Mouse (Mus musculus): ENCODE measurements around the gene Rcor3. TPM values are rescaled to one million over a fixed set of nuclear protein-coding genes. Genes with fewer than 3 reads are reported as not detected.
A peak's percentile ranks its signal among the peaks of the same experiment; 100 is the strongest.

Gene Rcor3
- 5.0 and 6.7 TPM in 2 replicates for total RNA-seq (2012; rRNA removed)
- 10 to 100 TPM in 1 of 2 experiments, not detected in 1; 15.5 TPM for polyA plus RNA-seq (2012; ENCODE audit: insufficient read depth in 1 of 2, insufficient read length in 2 of 2, low read depth in 1 of 2, low replicate concordance in 2 of 2, missing spikeins in 1 of 2)

DNA sequence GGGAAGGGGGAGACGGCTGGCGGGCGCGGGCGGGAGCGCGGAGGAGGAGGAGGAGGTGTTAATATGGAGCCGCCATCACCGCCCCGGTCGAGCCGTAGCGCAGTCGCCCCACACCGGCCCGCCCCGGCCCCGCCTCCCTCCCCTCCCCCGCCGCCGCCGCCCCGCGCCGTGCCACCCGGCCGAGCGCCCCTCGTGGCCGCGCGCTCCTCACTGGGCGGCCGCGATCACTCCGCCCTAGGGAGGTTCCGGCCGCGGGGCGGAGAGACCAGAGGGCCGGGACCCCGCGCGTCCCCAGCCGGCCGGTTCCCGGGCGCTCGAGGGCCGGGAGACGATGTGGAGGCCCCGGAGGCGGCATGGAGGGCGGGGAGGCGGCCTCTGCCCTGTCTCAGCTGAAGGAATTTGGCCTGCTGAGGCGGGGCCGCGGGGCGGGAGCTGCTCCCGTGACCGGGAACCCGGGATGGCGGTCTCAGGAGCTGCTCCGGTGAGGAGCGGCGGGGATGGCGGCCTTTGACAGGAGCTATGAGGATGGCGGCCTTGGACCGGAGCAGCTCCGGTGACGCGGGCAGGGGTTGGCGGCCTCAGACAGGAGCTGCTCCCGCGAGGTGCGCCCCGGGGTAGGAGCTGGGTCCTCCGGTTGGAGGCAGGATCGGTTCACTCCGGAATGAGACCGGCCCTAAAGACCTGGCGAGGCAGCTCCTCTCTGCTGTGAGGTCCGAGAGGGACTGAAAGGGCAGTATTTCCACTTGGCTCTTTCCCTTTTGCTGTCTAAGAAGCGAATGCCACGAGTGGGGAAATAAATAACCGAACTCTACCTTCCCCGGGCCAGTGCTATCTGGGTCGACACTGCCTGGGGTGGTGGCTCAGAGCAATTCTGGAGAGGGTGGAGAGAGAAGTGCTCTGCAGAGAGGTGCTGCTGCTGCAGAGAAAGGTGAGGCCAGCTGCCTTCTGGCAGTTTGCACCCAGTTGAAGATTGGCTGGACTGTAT lies at the start of gene Rcor3:
TSS of gene Rcor3 (minus strand) at position 137 of the 985 bp plus-strand sequence.
- peaks cover 4 to 6% of the 10 kb centered on the region in 2 experiments; a peak in 1 of 4 replicates for H3K4me1 ChIP-seq (ENCODE audit: control insufficient read depth in 1 of 2, insufficient read depth in 2 of 2, low read length in 2 of 2)
- H3K79me2 ChIP-seq (ENCODE audit: control insufficient read depth, insufficient read depth, low read length, poor library complexity) = peaks cover 17% of the 10 kb centered on the region
- peak within 1 kb of the TSS; percentile 85 for H3K27ac ChIP-seq (ENCODE audit: control insufficient read depth, low read depth, low read length)
- H3K9ac ChIP-seq (ENCODE audit: control insufficient read depth, low read depth, low read length, poor library complexity, severe bottlenecking) = peak within 1 kb of the TSS; percentile 100
- H3K9me3 ChIP-seq (replicated peaks; ENCODE audit: insufficient read depth, low read length) = no peaks in the 10 kb centered on the region
- peaks cover 0 to 11% of the 10 kb centered on the region in 2 experiments; a peak in 2 of 4 replicates for H3K36me3 ChIP-seq (ENCODE audit: control insufficient read depth in 1 of 2, insufficient read depth in 2 of 2, low read length in 2 of 2)
- H3K4me3 ChIP-seq (ENCODE audit: control insufficient read depth in 1 of 2, insufficient read depth in 1 of 2, low read depth in 2 of 2, low read length in 2 of 2) = peak within 1 kb of the TSS; percentile 96 to 97
- peak; percentile 75 for DNase-seq (ENCODE audit: low read depth, low spot score)
- H3K27me3 ChIP-seq (ENCODE audit: control insufficient read depth in 1 of 2, insufficient read depth in 2 of 2, low read length in 2 of 2) = no peaks in the 10 kb centered on the region
- TF ChIP-seq TBP (IDR thresholded peaks at IDR 0.05; ENCODE audit: low read depth, low read length) (0 out of 2 replicates have a peak, but pooled peaks have one; percentile 32), CTCF (IDR thresholded peaks at IDR 0.05 in 2 of 3, conservative IDR thresholded peaks at IDR 0.05 in 1 of 3; ENCODE audit: control insufficient read depth in 1 of 3, insufficient read depth in 1 of 3, low read depth in 2 of 3, low read length in 3 of 3, poor library complexity in 1 of 3, severe bottlenecking in 1 of 3) (peak in 2 of 3 experiments; percentile 8 to 49; a peak in 3 of 6 replicates), MYC (IDR thresholded peaks at IDR 0.05; ENCODE audit: low read depth, low read length) (no peak), JUND (IDR thresholded peaks at IDR 0.05; ENCODE audit: low read depth, low read length) (no peak), USF1 (IDR thresholded peaks at IDR 0.05; ENCODE audit: low read depth, low read length) (0 out of 2 replicates have a peak, but pooled peaks have one; percentile 25), TAL1 (IDR thresholded peaks at IDR 0.05; ENCODE audit: low read length) (no peak), ETS1 (IDR thresholded peaks at IDR 0.05; ENCODE audit: low read depth, low read length) (0 out of 2 replicates have a peak, but pooled peaks have one; percentile 10), NRF1 (IDR thresholded peaks at IDR 0.05; ENCODE audit: insufficient read depth, low read depth, low read length, poor library complexity, severe bottlenecking) (0 out of 2 replicates have a peak, but pooled peaks have one; percentile 18), ZC3H11A (IDR thresholded peaks at IDR 0.05; ENCODE audit: low read depth, low read length) (no peak), HCFC1 (IDR thresholded peaks at IDR 0.05; ENCODE audit: low read depth, low read length) (peak; percentile 35; the same call in 1 of the 2 replicates), CHD2 (IDR thresholded peaks at IDR 0.05; ENCODE audit: low read length) (no peak), NELFE (IDR thresholded peaks at IDR 0.05; ENCODE audit: low read depth, low read length) (peak; percentile 51), CHD1 (IDR thresholded peaks at IDR 0.05; ENCODE audit: low read depth, low read length) (0 out of 2 replicates have a peak, but pooled peaks have one; percentile 30), UBTF (IDR thresholded peaks at IDR 0.05; ENCODE audit: borderline replicate concordance, insufficient read depth, low read depth, low read length) (peak; percentile 83; the same call in 1 of the 2 replicates), POLR2AphosphoS2 (IDR thresholded peaks at IDR 0.05; ENCODE audit: low read length) (peak; percentile 59; the same call in 1 of the 2 replicates), ZMIZ1 (IDR thresholded peaks at IDR 0.05; ENCODE audit: low read depth, low read length) (peak; percentile 59; the same call in 1 of the 2 replicates), RCOR1 (IDR thresholded peaks at IDR 0.05; ENCODE audit: low read depth, low read length) (no peak), SMC3 (IDR thresholded peaks at IDR 0.05; ENCODE audit: low read depth, low read length) (no peak), POLR2A (IDR thresholded peaks at IDR 0.05; ENCODE audit: control insufficient read depth in 1 of 2, insufficient read depth in 1 of 2, low read depth in 1 of 2, low read length in 2 of 2, poor library complexity in 1 of 2) (peak; percentile 44 to 66; a peak in 2 of 4 replicates), SIN3A (IDR thresholded peaks at IDR 0.05; ENCODE audit: low read length) (peak; percentile 48), TCF12 (IDR thresholded peaks at IDR 0.05; ENCODE audit: low read depth, low read length) (peak; percentile 30; the same call in 1 of the 2 replicates)

Data from MEL (cell line).